Mouse (Mus musculus): ENCODE measurements around the gene Tex12. TPM values are rescaled to one million over a fixed set of nuclear protein-coding genes. Genes with fewer than 3 reads are reported as not detected.

Tex12 gene
- polyA plus RNA-seq, 1 experiment from 2014 or later, result not detected

- in situ Hi-C loops (cut with MboI; ENCODE audit: low pct_unique_long_range_greater_than_20kb), result no loop called here
Observed at GRCm38 (mm10) chr9:50561918-50562360, 814 bp upstream of the Tex12 start.

DNA sequence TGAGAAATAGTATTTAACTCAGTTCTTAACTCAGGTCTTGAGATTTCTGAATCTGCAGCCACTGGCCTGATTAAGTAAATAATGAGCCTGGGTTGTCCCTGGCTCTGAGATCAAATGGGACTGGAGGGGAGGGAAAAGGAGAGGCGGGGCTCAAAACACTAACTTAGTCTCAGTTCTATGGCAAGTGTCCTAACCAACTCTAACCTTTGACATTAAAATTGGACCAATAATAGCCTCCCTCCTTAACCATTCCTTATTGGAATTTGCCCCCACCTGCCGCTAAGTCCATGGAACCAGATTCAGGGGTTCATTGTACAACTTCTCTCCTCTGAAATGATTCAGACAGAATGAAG is 6.1 kb downstream of the Tex12 start, which contains the start of gene Bco2:
Bco2 (minus strand) TSS at position 88 of the 353 bp plus-strand sequence.
- H3K27me3 ChIP-seq, result peaks cover 20% of the 10 kb centered on the region

More at GRCm38 (mm10) chr9:50561918-50562360, 814 bp upstream of the Tex12 start:
- peaks cover 17% of the 10 kb centered on the region for H3K27me3 ChIP-seq
- POLR2A ChIA-PET, result no interaction called here
- no peak for ATAC-seq
- no peak for DNase-seq (ENCODE audit: low read depth, low spot score)
- TF ChIP-seq CTCF (IDR thresholded peaks at IDR 0.05), result no peak
- CTCF ChIA-PET, result no interaction called here

DNA sequence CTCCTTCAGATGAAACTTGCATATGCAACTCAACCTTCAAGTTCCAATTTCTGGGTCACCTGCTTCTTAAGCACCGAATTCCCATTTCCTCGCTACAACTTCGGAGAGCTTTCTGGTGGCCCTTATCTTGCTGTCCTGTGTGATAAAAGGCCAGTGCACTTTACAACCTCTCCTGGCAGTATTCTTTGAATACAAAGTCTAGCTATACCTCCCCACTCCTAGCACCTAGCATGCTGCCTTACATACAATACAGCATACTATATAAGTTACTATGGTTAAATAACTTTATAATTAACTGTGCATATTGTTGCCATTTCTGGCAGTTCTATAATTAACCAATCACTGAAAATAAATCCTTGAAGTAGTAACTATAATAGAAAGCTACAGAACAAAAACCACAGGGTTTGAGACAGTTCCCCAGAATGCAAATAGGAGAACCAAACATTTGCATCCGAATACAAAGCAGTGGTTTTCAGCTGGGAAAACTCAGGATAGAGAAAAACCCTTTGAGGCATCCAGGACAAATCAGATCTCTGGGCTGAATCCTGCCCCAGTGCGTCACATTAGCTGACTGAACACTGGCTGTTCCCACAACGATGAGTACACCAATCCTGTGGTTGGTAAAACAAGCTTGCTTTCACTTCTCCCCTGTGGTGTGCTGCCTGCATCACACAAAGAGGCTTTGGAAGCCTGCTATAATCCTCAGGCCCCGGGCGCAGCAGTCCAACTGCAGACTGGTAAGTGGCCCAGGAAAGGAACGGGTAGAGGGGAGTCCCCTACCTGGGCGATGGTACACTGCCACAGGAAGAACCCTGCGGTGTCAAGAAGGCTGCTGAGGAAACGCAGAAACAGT is 6.7 kb downstream of the Tex12 start, which contains the start of gene Il18:
Il18 (plus strand) TSS at position 587 of the 853 bp plus-strand sequence.
- CTCF ChIA-PET, result interaction anchor here (1.1 kb wide), 1 partner anchor 9 kb away, joined by 3 read pairs; no protein-coding TSS in a partner anchor
- H3K27me3 ChIP-seq, result peaks cover 17% of the 10 kb centered on the region
- in situ Hi-C loops (cut with MboI; ENCODE audit: low pct_unique_long_range_greater_than_20kb), result no loop called here
- DNase-seq (ENCODE audit: low read depth, low spot score) (no peak), ATAC-seq (peak; percentile 54)
- POLR2A ChIA-PET, result no interaction called here
- TF ChIP-seq CTCF (IDR thresholded peaks at IDR 0.05), result no peak

More for the DNA sequence above, 6.1 kb downstream of the Tex12 start, which contains the start of gene Bco2:
- ChIA-PET POLR2A (no interaction called here), CTCF (no interaction called here)
- ATAC-seq (no peak), DNase-seq (ENCODE audit: low read depth, low spot score) (no peak)
- no peak for TF ChIP-seq CTCF (IDR thresholded peaks at IDR 0.05)
- in situ Hi-C loops (cut with MboI; ENCODE audit: low pct_unique_long_range_greater_than_20kb), result no loop called here

DNA sequence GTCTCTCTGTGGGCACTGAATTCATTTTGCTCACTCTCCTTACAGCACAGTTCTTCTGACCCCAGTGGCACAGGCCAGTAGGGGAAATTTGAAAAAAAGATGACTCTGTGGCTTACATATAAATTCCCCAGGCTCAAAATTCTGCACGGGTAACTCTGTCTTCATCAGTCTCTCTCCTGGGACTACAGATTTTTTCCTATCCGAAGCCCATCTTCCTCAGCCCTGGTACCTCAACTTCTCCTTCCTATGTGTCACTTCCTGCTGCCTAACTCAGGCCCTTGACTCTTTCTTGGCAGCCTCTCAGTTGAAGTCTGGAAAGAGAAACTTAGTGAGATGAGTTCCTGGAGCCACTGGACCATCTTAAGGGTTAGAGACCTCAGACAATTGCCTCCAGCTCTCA is 7.6 kb downstream of the Tex12 start:
- TF ChIP-seq CTCF (IDR thresholded peaks at IDR 0.05), result no peak
- in situ Hi-C loops (cut with MboI; ENCODE audit: low pct_unique_long_range_greater_than_20kb), result no loop called here

DNA sequence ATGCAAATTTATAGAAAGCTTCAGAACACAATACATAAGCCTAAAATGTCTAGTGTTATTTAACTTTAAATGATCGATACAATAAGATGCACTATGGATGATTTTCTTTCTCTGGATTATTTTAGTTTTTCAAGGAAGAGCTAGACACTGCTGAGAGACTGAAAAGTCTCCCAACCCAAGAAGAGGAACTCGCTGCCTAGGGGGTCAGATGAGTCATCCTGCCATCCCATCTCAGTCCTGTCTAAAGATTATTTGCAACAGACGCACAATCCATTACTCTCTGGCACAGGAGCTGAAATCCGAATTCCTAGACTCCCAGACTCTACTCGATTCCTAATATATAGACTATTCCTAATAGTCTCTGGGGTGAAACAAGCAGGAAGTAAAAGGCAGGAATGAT is 8.9 kb downstream of the Tex12 start:
- ChIA-PET CTCF (interaction anchor here (0.7 kb wide), 1 partner anchor 14 kb away, joined by 3 read pairs; no protein-coding TSS in a partner anchor), POLR2A (interaction anchor here (1.1 kb wide), 1 partner anchor 13 kb away, joined by 4 read pairs; no protein-coding TSS in a partner anchor)
- ATAC-seq (no peak), DNase-seq (ENCODE audit: low read depth, low spot score) (no peak)
- in situ Hi-C loops (cut with MboI; ENCODE audit: low pct_unique_long_range_greater_than_20kb), result no loop called here
- H3K27me3 ChIP-seq, result peaks cover 5% of the 10 kb centered on the region
- no peak for TF ChIP-seq CTCF (IDR thresholded peaks at IDR 0.05)

More for the DNA sequence above, 7.6 kb downstream of the Tex12 start:
- ChIA-PET CTCF (interaction anchor here (1.1 kb wide), 1 partner anchor 10 kb away, joined by 3 read pairs; no protein-coding TSS in a partner anchor), POLR2A (no interaction called here)
- DNase-seq (ENCODE audit: low read depth, low spot score), result no peak
- H3K27me3 ChIP-seq, result peaks cover 16% of the 10 kb centered on the region
- ATAC-seq, result no peak

DNA sequence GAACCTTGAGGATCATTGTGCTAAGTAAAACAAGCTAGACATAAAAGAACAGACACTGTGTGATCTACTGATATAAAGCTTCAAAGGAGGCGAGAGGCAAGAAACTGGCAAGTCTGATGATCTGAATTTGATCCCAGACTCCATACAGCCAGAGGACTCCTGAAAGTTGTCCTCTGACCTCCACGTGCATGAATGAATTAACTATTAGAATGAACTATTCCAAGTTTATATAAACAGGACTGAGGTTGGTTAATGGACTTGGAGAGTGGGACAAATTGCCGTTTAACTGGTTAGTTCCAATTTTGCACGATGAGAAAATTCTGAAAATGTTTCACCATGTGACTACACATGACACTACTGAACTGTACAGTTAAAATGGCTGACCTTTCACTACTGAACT is 12.2 kb downstream of the Tex12 start:
- CTCF ChIA-PET, result interaction anchor here (0.9 to 1.6 kb wide), 2 partner anchors 8 to 21 kb away, joined by 3 to 8 read pairs; partner anchors contain the start of gene Pts
- H3K27me3 ChIP-seq, result no peaks in the 10 kb centered on the region
- in situ Hi-C loops (cut with MboI; ENCODE audit: low pct_unique_long_range_greater_than_20kb), result no loop called here
- POLR2A ChIA-PET, result no interaction called here
- no peak for DNase-seq (ENCODE audit: low read depth, low spot score)
- TF ChIP-seq CTCF (IDR thresholded peaks at IDR 0.05), result no peak
- no peak for ATAC-seq

- TF ChIP-seq CTCF (IDR thresholded peaks at IDR 0.05), result no peak
- ChIA-PET POLR2A (interaction anchor here (0.6 kb wide), 1 partner anchor 57 kb away, joined by 3 read pairs; no protein-coding TSS in a partner anchor), CTCF (no interaction called here)
- in situ Hi-C loops (cut with MboI; ENCODE audit: low pct_unique_long_range_greater_than_20kb), result no loop called here
- DNase-seq (ENCODE audit: low read depth, low spot score) (no peak), ATAC-seq (no peak)
- no peaks in the 10 kb centered on the region for H3K27me3 ChIP-seq
Observed at GRCm38 (mm10) chr9:50547859-50548478, 13.2 kb downstream of the Tex12 start.

- no peak for DNase-seq (ENCODE audit: low read depth, low spot score)
- POLR2A ChIA-PET, result no interaction called here
- CTCF ChIA-PET, result interaction anchor here (1.5 kb wide), 1 partner anchor 17 kb away, joined by 3 read pairs; no protein-coding TSS in a partner anchor
- in situ Hi-C loops (cut with MboI; ENCODE audit: low pct_unique_long_range_greater_than_20kb), result no loop called here
- TF ChIP-seq CTCF (IDR thresholded peaks at IDR 0.05), result no peak
- H3K27me3 ChIP-seq, result no peaks in the 10 kb centered on the region
- ATAC-seq, result peak; percentile 39
Observed at GRCm38 (mm10) chr9:50542401-50542800, 18.7 kb downstream of the Tex12 start.

DNA sequence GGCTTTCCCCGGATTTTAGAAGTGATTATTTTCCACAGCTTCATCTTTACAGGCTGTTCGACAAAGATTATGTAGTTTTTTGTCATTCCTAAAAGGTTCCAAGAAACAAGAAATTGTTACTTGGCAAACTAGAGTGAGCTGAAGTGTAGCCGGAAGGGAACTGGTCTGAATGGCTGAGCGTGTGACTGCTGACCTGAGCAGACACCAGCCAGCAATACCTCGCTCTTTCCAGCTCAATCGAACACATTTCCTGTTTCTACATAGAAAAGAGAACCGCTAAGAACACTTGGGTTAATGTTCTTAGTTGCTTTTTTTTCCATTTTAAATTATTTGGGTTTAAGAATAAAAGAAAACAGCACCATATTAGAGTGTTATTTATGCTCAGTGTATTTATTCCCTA is 21.0 kb downstream of the Tex12 start:
- no peaks in the 10 kb centered on the region for H3K27me3 ChIP-seq
- ATAC-seq (no peak), DNase-seq (ENCODE audit: low read depth, low spot score) (no peak)
- ChIA-PET CTCF (interaction anchor here (0.7 kb wide), 1 partner anchor 9 kb away, joined by 3 read pairs; no protein-coding TSS in a partner anchor), POLR2A (no interaction called here)
- in situ Hi-C loops (cut with MboI; ENCODE audit: low pct_unique_long_range_greater_than_20kb), result no loop called here
- TF ChIP-seq CTCF (IDR thresholded peaks at IDR 0.05), result no peak

DNA sequence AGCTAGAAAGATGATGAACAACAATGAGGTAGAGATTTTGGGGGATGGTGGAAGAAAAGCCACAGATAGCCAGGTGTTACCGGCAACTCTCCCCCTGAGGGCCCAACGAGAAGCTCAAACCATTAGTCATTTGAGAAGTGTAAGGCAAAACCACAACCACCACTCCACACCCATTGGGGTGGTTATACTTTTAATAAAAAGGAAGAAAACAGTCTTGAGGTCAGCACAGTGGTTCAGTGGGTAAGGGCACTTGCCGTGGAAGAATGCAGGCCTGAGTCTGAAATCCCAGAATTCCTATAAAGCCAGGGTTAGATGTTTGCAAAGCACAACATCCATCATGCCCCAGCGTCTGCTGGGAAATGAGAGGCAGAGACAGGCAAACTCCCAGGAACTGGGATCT is 23.8 kb downstream of the Tex12 start:
- DNase-seq (ENCODE audit: low read depth, low spot score) (peak; percentile 55), ATAC-seq (peak; percentile 26)
- no peaks in the 10 kb centered on the region for H3K27me3 ChIP-seq
- ChIA-PET CTCF (interaction anchor here (1.6 to 1.9 kb wide), 2 partner anchors 9 to 30 kb away, joined by 4 to 9 read pairs; partner anchors contain the start of gene Pts), POLR2A (no interaction called here)
- no peak for TF ChIP-seq CTCF (IDR thresholded peaks at IDR 0.05)
- in situ Hi-C loops (cut with MboI; ENCODE audit: low pct_unique_long_range_greater_than_20kb), result loop anchor here (5.0 kb wide), 1 partner anchor 60 kb away; no protein-coding TSS in a partner anchor
